Mouse (Mus musculus): ENCODE data around the gene Ovol1.

Ovol1 gene

DNA sequence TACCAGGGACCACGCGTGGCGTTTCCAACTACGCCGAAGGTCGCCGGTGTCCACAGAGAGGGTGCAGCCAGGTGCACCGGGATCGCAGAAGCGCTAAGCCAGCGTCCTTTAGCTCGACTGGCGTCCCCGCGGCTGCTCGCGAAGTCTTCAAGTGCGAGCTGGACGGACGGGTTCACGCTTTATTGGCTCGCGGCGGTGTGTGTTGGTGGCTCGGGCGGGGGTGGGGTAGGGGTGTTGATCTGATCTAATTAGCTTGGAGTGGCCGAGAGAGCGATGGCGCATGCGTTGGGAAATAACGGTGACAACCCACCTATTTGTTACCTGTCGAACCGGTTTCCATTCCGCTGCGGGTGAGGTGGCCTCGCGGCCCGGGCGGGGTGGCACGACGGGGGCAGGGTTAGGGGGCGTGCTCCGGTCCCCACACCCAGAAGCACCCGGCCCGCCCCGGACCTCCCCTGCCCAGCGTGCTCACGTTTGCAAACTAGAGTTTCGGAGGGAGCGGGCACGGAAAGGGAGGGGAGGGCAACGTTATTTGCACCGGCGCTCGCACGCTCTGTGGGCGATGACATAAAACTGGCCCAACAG is at the start of gene Ovol1:
Ovol1 (minus strand) TSS at position 190 of the 585 bp plus-strand sequence.
- DNase-seq, result peak; percentile 72 to 79

DNA sequence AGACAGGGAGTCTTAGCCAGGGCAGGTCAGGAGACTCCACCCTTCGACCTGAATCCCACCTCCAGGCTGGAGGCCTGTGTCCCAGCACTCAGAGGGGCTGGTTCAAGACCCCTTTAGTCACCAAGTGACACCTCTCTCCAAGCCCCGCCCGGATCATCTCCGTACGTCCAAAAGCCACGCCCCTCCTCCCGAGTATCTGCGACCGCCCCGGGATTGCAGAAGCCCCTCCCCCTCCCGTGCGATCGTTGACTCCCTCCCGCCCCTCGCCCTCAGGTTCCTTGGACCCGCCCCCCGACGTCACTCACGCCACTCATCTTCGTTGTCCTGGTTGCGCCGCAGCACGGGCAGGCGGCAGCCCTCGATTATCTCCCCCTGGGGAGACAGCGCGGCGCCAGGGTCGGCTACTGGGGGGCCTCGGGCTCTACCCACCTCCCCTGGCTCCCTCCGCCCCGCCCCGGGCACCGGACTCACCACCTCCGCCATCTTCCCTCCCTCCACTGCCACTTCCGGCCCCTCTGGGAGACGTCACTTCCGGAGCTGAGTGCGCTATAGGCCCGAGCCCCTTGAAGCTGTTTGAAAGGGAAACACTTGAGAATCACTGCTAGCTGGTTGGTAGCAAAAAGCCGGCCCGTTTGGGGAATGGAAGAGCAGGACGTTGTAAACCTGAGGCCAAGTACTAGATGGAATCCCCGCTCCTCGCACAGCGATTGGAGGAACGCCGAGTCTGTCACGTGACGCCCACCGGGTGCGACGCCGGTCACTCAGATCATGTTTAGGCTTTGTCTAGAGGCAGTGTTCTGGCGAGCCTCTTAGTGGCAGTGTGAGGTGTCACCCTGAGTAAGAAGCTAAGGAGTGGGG is 49.3 kb upstream of the Ovol1 start, which contains the start of gene Kat5:
Kat5 (minus strand) TSS at position 691 of the 858 bp plus-strand sequence.
- DNase-seq, result peak; percentile 88 to 91

DNA sequence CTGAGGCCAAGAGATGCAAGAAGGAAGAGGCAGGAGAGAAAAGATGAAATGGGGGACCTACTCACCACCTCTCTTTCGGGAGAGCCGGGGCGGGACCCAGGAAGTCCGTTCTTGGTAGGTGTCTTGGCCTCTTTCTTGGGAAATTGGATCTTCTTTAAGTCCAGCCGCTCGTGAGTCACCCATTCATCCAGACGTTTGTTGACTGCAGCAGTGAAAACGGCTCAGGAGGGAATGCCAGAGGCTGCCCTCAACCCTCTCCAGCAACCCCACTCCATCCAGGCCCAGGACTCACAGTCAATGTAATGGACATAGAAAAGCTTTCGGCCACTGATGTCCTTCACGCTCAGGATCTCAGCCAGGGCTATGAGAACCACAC is 48.7 kb upstream of the Ovol1 start:
- DNase-seq, result no peak

DNA sequence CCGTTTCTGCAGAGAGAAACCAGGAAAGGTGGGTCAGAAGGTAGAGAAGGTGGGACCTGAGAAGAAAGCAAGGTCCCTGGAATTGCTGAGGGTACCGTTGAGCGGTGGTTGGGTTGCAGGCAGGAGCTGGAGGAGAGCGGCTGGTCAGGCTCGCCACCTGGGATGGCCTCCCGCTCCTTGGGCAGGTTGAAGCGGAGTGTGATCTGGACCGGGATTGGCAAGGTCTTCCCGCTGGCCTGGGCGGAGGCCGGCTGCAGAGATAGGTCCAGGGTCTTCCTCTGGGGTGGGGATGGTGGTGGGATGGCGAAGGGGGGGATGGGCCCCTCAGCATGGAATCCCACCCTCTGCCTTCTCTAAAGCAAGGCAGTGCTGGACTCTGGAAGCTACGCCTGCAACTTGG is 48.3 kb upstream of the Ovol1 start:
- no peak for DNase-seq

DNA sequence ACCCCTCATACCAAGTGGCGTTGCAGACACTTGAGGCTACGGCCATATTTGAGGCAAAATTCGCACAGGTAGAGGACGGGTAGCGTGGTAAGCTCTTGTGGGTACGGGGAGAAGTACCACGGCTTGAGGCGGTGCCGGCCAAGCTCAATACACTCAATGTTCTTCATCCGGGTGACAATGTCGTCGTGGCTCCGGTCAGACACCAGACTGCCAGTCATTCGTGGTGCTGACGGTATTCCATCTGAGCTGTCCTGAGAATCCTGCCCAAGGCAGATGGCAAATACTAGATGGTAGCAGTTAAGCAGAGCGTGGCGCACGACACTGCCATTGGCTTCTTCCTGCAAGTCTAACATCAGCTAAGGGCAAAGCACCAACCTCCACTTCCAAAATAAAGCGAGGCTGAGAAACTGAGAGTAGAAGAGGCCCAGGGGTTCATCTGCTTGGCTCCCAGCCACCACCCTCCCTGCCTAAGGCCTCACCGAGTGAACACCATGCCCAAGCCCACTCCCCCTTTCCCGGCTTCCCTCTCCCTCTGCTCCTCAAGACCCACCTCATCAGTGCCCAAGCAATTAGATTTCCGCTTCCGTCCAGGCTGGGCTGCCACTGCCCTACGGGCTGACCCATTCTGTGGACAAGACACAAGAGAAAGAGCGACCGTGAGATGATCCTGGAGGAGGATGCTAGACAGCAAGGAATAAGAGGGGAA is 47.4 kb upstream of the Ovol1 start:
- no peak for DNase-seq

DNA sequence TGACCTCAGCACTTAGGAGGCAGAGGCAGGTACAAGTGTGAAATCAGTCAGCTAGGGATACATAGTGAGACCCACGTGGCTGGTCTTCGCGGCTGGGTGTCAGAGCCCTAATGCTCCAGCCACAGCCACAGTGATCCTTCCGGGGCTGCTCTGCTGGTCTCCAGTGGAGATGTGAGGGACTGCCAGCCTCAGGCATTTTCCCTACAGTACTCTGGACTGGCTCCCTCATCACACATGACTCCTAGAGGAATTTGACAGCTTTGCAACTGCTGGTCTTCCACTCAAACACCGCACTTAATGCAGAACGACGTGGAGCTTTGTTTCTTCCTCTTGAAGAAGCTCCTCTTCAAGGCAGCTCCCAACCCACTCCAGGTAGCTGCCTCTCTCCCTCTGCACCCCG is 45.8 kb upstream of the Ovol1 start:
- no peak for DNase-seq

DNA sequence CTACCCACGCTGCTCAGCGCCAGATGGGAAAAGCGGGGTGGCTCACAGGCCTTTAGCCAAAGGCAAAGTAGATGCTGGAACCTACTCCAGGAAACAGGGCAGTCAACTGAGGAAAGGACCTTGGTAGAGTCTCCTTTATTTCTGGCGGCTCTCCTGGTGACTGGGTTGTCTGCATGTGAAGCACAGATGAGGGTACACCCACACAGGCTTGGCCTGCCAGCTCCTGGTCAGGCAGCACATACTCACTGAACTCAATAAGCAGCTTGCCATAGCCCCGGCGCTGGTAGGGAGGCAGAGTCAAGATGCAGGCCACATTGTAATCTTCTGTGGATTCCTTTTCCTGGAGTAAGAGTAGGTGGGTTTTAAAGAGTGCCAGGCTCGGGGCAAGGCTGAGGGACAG is 44.7 kb upstream of the Ovol1 start:
- no peak for DNase-seq

DNA sequence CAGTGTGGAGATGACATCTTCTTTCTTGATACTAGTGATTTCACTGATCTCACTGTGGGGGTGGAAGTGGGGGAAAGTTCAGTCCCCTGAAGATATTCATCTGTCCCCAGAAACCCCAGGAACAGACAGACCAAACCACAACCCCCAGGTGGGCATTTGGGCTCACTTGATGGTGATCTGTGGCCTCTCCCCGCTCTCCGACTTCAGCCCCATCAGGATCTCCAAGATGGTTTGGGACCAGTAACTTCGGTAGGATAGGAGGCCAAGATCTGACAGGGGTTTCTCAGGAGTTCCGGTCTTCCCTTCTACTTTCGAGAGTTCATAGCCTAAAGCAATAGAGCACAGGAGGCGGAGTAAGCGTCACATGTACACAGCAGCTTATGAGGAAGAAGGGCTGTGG is 43.2 kb upstream of the Ovol1 start:
- no peak for DNase-seq

DNA sequence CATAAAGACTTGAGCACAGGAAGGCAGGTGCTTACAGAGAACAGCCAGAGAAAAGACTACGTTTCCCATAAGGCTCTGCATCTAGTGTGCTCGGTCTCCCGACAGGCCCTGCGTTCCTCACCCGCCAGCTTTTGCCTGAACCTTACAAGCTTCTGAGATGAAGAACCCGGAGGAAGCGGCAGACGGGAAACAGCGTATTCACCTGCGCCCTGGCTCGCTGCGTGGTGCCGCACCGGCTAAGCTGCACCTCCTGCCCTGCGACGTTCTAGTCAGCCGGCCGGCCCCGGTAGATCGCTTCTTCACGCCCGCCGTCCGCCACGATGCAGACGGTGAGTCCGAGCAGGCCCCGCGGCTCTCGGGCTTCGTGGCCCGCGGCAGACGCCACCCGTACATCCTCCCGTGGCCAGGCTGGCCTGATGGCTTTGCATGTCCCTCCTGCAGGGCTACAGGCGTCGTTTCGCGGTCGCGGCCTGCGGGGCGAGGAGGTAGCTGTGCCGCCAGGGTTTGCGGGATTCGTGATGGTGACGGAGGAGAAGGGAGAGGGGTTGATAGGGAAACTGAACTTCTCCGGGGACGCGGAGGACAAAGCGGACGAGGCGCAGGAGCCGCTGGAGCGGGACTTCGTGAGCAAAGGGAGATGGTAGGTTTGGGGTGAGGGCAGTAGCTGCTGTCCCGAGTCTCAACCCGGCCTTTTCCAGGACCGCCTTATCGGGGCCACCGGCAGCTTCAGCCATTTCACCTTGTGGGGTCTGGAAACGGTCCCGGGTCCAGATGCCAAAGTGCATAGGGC is 41.5 kb upstream of the Ovol1 start, which contains the start of gene Rnaseh2c:
Rnaseh2c (plus strand) TSS at position 122 of the 790 bp plus-strand sequence.
- DNase-seq, result peak; percentile 69 to 73

DNA sequence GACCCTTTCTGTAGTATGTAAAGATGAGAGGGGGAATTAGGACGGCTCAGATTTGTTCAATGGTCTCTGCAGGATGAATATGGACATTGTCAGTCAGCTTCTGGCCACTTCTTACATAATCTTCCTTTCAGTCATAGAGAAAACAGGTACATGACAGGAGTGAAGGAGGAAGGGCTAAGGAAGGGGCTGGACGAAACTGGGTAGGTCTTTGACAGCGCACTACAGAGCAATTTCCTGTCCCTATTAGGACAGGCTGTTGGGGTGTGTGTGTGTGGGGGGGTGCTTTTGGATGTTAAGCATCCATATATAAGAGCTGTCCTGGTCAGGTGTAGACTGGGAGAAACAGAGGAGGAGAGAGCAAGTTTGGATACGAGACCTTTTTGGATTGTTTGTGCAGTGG is 38.8 kb upstream of the Ovol1 start:
- DNase-seq, result no peak

DNA sequence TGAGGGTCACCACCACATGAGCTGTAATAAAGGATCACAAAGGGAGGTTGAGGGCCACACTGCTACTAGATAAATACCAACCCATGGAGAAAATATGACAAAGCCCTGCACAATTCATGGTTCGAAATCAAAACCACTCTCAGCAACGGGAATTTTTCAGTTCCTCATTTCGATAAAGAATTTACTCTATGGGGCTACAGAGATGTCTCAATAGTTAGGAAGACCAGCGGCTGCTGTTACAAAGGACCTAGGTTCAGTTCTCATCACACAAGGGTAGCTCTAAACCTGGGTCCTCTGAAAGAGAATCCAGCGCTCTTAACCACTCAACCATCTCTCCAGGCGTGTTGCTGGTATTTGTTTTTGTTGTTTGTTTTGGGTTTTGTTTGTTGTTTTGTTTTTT is 31.4 kb upstream of the Ovol1 start:
- DNase-seq, result no peak

DNA sequence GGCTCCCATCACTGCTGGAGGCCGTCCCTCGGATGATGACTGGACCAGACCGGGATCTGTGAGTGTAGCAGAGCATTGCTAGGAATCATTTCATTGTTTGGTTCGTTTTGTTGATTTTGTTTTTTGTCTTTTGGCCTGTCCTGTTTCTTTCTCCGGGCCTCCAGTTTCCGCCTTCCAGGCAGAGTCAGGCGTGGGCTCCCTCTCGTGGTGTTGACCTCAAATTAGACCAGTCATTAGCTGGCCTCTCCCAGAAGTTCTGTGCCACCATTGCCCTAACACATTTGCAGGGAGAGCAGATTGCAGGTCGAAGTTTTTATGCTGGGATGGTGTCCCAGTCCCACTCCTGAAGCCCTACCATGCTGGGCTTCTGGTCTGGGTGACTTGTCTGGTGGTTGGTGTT is 28.7 kb upstream of the Ovol1 start:
- DNase-seq, result no peak

DNA sequence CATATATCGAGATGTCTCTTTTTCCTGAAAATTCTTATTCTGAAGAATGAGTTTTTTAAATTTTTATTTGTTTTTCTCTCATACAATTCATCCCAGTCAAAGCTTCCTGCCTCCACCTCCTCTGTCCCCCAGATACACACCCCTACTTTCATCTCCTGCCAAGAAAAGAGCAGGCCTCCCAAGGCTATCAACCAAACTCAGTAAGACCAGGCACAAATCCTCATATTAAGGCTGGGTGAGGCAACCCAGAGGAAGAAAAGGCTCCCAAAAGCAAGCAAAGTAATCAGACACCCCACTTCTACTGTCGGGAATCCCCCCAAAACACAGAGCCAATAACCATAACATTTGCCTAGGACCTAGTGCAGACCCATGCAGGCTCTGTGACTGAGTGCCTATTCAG is 21.5 kb upstream of the Ovol1 start:
- DNase-seq, result no peak

DNA sequence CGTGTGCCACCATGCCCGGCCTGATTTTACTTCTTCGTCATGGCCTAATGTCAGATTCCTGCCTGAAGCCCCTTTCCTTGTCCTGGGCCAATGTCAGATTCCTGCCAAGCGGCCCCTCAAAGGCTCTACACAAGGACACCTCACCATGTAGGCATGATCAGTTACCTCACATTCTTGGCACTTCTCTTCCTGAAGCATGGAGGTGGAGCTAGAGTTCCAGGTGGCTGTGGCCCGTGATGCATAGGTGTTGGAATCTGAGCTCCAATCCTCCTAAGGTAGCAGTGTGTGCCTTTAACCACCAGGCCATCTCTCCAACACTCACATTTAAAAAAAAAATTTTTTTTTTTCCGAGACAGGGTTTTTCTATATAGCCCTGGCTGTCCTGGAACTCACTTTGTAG is 20.3 kb upstream of the Ovol1 start:
- no peak for DNase-seq

DNA sequence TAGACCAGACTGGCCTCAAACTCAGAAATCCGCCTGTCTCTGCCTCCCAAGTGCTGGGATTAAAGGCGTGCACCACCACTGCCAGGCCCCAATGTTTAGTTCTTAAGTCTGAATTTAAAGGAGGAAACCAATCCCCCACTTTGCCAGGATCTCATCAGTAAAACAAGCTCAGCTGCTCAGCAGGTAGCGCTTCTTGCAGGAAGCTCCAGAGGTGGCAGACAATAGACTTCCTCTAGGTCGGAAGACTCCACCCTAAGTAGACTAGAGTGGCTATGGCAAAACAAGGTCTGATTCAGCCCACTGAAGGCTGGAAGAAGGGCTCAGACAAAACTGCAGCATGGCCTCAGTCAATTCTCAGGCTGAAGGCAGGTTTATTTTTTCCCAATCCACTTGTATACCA is 19.5 kb upstream of the Ovol1 start:
- DNase-seq, result no peak

DNA sequence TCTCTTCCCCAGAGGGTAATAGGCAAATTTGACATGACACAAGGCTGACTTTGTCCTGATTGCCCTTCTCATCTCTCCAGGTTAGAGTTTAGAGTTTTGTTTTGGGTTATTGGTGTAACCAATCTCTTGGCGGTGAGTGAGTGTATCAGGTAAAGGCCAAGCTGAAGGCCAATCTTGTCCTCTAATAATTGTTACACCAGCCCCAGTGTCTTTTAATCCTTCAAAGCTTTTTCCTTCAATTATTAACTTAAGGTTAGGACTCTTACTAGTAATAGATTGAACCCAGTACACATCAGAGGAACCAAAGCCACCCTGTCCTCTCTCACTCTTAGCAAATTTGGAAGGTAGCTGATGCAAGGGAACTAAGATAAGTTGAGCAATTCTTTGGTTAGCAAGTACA is 14.9 kb upstream of the Ovol1 start:
- DNase-seq, result no peak

DNA sequence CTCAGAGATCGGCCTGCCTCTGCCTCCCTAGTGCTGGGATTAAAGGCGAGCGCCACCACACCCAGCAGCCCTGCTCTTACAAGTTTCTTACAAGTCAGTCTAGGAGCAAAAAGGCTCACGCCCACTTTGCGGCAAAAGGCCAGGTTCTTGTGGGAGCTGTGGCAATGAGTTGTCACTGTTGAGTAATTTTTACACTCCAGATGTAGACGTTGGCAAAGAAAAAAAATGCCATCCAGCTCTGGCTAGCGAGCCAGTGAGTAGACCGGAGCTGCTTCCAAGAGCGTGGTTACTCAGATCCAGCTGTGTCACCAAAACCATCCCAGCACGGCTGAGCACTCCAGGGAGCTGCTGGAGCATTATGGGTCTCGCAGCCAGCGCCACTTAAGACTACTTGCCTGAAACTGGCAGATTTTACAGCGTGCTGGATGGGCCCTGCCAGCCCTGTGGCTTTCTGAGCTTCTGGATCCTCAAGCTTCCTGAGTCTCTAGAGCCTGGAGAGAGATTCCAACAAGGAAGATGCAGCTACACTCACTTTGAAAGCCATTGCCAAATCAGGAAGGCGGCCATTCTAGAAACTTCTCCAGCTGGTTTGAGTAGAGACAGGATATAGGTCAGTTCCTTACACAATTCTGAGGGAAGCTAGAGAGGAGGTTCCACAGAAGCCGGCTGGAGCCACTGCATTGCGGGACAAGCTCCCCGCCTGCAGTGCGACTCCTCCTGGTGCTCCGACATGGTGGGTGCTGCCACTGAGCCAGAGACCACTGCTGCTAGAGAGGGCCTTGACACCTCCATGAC is 12.1 kb upstream of the Ovol1 start:
- DNase-seq, result peak; percentile 71 to 80

DNA sequence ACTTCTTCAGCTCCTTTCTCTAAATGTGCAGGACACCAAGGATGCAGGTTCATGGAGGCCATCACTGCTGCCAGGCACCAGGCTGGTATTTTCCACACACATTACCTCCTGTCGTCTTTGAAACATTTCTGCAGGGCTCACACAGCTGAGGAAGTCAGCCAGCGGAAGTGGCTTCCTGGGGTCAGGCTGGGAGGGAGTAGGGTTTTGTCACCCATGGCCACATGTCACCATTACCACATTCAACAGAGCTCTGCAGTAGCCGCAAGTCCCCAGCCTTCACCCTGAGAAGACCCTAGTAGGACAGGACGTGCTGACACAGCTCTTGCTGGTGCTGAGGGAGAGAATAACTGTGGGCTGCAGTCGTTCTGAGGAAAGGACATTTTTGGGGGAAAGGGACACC is 11.4 kb upstream of the Ovol1 start:
- no peak for DNase-seq

DNA sequence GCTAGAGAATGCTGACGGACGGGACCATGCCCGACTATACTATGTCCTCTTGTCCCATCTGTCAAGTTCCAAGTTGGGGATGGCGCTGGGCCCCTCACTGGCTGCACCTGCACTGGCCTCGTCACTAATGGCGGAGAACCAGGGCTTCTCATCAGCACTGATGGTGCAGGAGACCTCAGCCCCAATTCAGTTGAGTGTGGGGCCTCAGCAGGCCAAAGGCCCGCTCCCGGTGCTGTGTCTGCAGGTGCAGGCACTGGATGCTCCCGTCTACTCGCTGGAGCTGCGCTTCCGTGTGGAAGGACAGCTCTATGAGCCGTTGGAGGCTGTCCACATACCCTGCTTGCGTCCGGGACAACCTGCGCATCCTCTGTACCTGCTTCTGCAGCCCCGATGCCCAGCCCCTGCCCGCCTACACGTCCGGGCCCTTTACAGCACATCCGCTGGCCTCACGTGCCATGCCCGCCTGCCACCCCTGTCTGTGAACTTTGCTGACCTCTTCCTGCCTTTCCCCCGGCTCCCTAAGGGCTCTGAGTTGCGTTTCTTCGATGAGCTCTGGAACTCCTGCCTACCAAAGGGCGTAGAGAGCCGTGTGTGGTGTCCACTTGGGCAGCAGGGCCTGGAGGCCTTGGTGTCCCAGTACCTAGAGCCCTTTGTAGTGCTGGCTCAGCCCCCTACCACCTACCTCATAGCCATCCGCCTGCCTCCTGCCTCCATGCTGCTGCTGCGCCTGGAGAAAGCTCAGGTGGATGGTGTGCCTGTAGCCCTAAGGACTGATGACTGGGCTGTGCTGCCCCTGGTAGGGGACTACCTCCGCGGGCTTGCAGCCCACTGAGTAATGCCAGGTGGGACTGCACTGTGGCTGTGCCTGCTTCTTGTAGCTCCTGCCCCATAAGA is 10.2 kb upstream of the Ovol1 start:
- no peak for DNase-seq

DNA sequence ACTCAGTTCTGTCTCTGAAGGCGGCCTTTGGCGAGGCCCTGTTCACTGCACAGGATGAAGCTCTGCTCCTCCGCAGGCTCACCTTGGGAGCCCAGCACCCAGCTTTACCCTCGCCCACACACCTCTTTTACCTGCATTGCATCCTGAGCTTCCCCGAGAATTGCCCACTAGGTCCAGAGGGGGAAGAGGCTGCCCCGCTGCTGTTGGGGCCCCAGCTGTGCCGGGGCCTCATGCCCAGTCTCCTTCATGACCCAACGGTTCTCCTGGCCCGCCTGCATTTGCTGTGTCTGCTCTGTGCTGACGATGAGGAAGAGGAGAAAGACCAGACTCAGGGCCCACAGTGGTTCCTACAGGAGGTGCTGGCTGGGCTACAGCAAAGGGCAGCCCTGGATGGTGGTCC is 9.1 kb upstream of the Ovol1 start:
- DNase-seq, result no peak

DNA sequence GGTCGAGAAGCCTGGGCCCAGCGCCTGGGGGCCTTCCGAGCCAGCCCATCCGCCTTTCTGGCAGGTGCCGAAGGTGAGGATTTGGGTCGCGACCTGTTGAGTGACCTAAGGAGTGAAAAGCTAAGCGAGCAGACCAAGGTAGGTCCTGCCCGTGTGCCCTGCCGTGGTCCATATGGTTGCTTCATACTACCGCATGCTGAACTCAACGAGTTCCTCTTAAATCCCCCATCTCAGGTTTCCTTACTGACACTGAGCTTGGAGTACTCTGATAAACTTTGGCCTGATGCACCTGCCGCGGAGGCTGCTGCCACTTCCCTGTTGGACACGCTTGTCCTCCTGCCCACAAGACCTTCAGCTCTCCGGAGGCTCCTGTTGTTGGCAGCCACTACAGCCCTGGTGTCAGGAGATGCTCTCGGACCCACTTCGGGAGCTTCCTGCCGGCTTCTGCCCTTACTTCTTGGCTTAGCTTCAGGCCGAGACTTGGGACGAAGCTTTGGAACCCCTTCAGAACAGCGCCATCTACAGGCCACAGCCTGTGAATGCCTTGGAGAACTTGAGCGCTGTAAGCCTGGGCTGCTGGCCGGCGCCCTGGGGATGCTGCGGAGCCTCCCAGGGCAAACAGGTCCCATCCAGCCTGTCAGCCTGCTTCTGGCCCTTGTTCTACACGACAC is 8.2 kb upstream of the Ovol1 start:
- peak; percentile 78 to 83 for DNase-seq
